Mouse (Mus musculus) neural tube, embryonic 12.5 days (tissue): Measurements from ENCODE around the gene Spsb1. TPM values are rescaled to one million over a fixed set of nuclear protein-coding genes. Genes with fewer than 3 reads are reported as not detected.

Experiments
- polyA plus RNA-seq: library from polyadenylated mRNA; unstranded; fragments of >200 nt; fragmentation: Nextera tagmentation; extraction: Ambion mirVana; gene quantifications from 2 replicates; pipeline ENCODE4 v1.2.1, GENCODE M21; 2016

Gene Spsb1
- polyA plus RNA-seq, 1 experiment from 2014 or later: 17.3 TPM

Other genes starting within 250 kb of the Spsb1 start
- 41.4 and 42.3 TPM in 2 replicates for gene Tmem201, start 217.0 kb downstream of the Spsb1 start, polyA plus RNA-seq
- gene Slc25a33, start 180.8 kb downstream of the Spsb1 start, polyA plus RNA-seq: 24.9 and 25.4 TPM in 2 replicates
- gene H6pd, start 54.0 kb upstream of the Spsb1 start, polyA plus RNA-seq: 3.3 and 4.0 TPM in 2 replicates
- 0.65 and 1.0 TPM in 2 replicates for gene Gpr157, start 132.3 kb upstream of the Spsb1 start, polyA plus RNA-seq
- gene Slc2a5, start 164.2 kb upstream of the Spsb1 start, polyA plus RNA-seq: 2.1 and 2.3 TPM in 2 replicates
- gene Slc2a7, start 193.9 kb upstream of the Spsb1 start, polyA plus RNA-seq: not detected in 2 replicates
- gene Car6, start 246.3 kb upstream of the Spsb1 start, polyA plus RNA-seq: 0.38 TPM in 1 of 2 replicates, not detected in the other